Mouse (Mus musculus) megakaryocyte, embryonic 14.5 days (primary cell): Measurements from ENCODE around the gene Negr1.

ENCODE experiments used
- FLI1 ChIP-seq: IDR thresholded peaks from 2 replicates; pipeline ENCODE4 v1.6.1; 2012; ENCODE audit warnings: low read length, inconsistent platforms, mixed read lengths
- GATA1 ChIP-seq: IDR thresholded peaks from 3 replicates; pipeline ENCODE4 v1.6.1; 2012; ENCODE audit warnings: mixed read lengths, low read length, inconsistent platforms, borderline replicate concordance

- no peak for TF ChIP-seq GATA1
- no peak for TF ChIP-seq FLI1
These were observed 192.3 kb downstream of the Negr1 start for GRCm38 (mm10) chr3:156753780-156754373.
